Mouse (Mus musculus): Measurements from ENCODE around the gene Fmo5. TPM values are rescaled to one million over a fixed set of nuclear protein-coding genes. Genes with fewer than 3 reads are reported as not detected.

Gene Fmo5
- polyA plus RNA-seq, 1 experiment from 2014 or later: 67.6 TPM

- 1% methylated on average over 33 of the region's 33 CpGs for WGBS (ENCODE audit: insufficient replicate concordance)
- Histone ChIP-seq H3K4me1 (ENCODE audit: insufficient read depth) (peaks cover 14% of the 10 kb centered on the region), H3K27ac (ENCODE audit: low read depth) (no peak overlapping the region), H3K4me3 (ENCODE audit: low read depth, low read length) (peak overlapping the region; percentile 51), H3K27me3 (ENCODE audit: insufficient read depth, low read length) (no peaks in the 10 kb centered on the region; the same call in 1 of the 2 replicates), H3K9ac (replicated peaks) (peak overlapping the region; percentile 45), H3K4me2 (ENCODE audit: low read depth, low read length) (peak overlapping the region; percentile 88), H3K9me3 (ENCODE audit: low read length) (no peaks in the 10 kb centered on the region), H3K36me3 (replicated peaks; ENCODE audit: insufficient read depth, low read length) (no peaks in the 10 kb centered on the region)
- ATAC-seq (peak; percentile 69), DNase-seq (peak; percentile 73)
- TF ChIP-seq CTCF (IDR thresholded peaks at IDR 0.05; ENCODE audit: low read depth) (peak; percentile 72), EP300 (IDR thresholded peaks at IDR 0.05; ENCODE audit: low read depth) (no peak)
Measured at GRCm38 (mm10) chr3:97681321-97682158, 52.9 kb downstream of the Fmo5 start.

GRCm38 (mm10) chr3:97682159-97682502, 53.5 kb downstream of the Fmo5 start:
- Histone ChIP-seq H3K4me2 (ENCODE audit: low read depth, low read length) (peak overlapping the region; percentile 88), H3K9me3 (ENCODE audit: low read length) (no peaks in the 10 kb centered on the region), H3K4me1 (ENCODE audit: insufficient read depth) (peaks cover 14% of the 10 kb centered on the region), H3K36me3 (replicated peaks; ENCODE audit: insufficient read depth, low read length) (no peaks in the 10 kb centered on the region), H3K4me3 (ENCODE audit: low read depth, low read length) (peak overlapping the region; percentile 51), H3K27ac (ENCODE audit: low read depth) (no peak overlapping the region), H3K9ac (replicated peaks) (peak overlapping the region; percentile 45; the same call in 1 of the 2 replicates), H3K27me3 (ENCODE audit: insufficient read depth, low read length) (no peaks in the 10 kb centered on the region; the same call in 1 of the 2 replicates)
- DNase-seq: no peak
- no peak for ATAC-seq
- 4% methylated on average over 11 of the region's 11 CpGs for WGBS (ENCODE audit: insufficient replicate concordance)
- no peak for TF ChIP-seq EP300 (IDR thresholded peaks at IDR 0.05; ENCODE audit: low read depth)
- TF ChIP-seq CTCF (IDR thresholded peaks at IDR 0.05; ENCODE audit: low read depth): no peak

- H3K27me3 ChIP-seq (ENCODE audit: insufficient read depth, low read length): no peaks in the 10 kb centered on the region; the same call in 1 of the 2 replicates
- H3K4me3 ChIP-seq (ENCODE audit: low read depth, low read length): peak overlapping the region; percentile 51
- H3K4me2 ChIP-seq (ENCODE audit: low read depth, low read length): peak overlapping the region; percentile 88
- DNase-seq: no peak
- no peak overlapping the region; the same call in 1 of the 2 replicates for H3K9ac ChIP-seq (replicated peaks)
- no peaks in the 10 kb centered on the region for H3K36me3 ChIP-seq (replicated peaks; ENCODE audit: insufficient read depth, low read length)
- H3K27ac ChIP-seq (ENCODE audit: low read depth): no peak overlapping the region
- H3K4me1 ChIP-seq (ENCODE audit: insufficient read depth): peaks cover 14% of the 10 kb centered on the region
- ATAC-seq: no peak
- no peak for TF ChIP-seq EP300 (IDR thresholded peaks at IDR 0.05; ENCODE audit: low read depth)
- no peak for TF ChIP-seq CTCF (IDR thresholded peaks at IDR 0.05; ENCODE audit: low read depth)
- no peaks in the 10 kb centered on the region for H3K9me3 ChIP-seq (ENCODE audit: low read length)
- WGBS (ENCODE audit: insufficient replicate concordance): 24% methylated on average over 5 of the region's 5 CpGs
Measured at GRCm38 (mm10) chr3:97682576-97682975, 54.0 kb downstream of the Fmo5 start.

- ATAC-seq (no peak), DNase-seq (no peak)
- Histone ChIP-seq H3K9ac (replicated peaks) (no peak overlapping the region), H3K4me3 (ENCODE audit: low read depth, low read length) (no peak overlapping the region), H3K27me3 (ENCODE audit: insufficient read depth, low read length) (no peaks in the 10 kb centered on the region; the same call in 1 of the 2 replicates), H3K9me3 (ENCODE audit: low read length) (no peaks in the 10 kb centered on the region), H3K4me1 (ENCODE audit: insufficient read depth) (peaks cover 14% of the 10 kb centered on the region), H3K27ac (ENCODE audit: low read depth) (no peak overlapping the region), H3K4me2 (ENCODE audit: low read depth, low read length) (no peak overlapping the region), H3K36me3 (replicated peaks; ENCODE audit: insufficient read depth, low read length) (no peaks in the 10 kb centered on the region)
- 24% methylated on average over 16 of the region's 16 CpGs for WGBS (ENCODE audit: insufficient replicate concordance)
- TF ChIP-seq EP300 (IDR thresholded peaks at IDR 0.05; ENCODE audit: low read depth): no peak
- TF ChIP-seq CTCF (IDR thresholded peaks at IDR 0.05; ENCODE audit: low read depth): no peak
Measured at GRCm38 (mm10) chr3:97683560-97684195, 55.1 kb downstream of the Fmo5 start.

- DNase-seq (no peak), ATAC-seq (no peak)
- Histone ChIP-seq H3K27ac (ENCODE audit: low read depth) (no peak overlapping the region), H3K4me1 (ENCODE audit: insufficient read depth) (peaks cover 9% of the 10 kb centered on the region), H3K9ac (replicated peaks) (no peak overlapping the region), H3K4me3 (ENCODE audit: low read depth, low read length) (no peak overlapping the region), H3K36me3 (replicated peaks; ENCODE audit: insufficient read depth, low read length) (0 out of 2 replicates have a peak, but pooled peaks cover 2% of the 10 kb centered on the region), H3K9me3 (ENCODE audit: low read length) (no peaks in the 10 kb centered on the region), H3K27me3 (ENCODE audit: insufficient read depth, low read length) (no peaks in the 10 kb centered on the region; the same call in 1 of the 2 replicates), H3K4me2 (ENCODE audit: low read depth, low read length) (no peak overlapping the region)
- WGBS (ENCODE audit: insufficient replicate concordance): 74% methylated on average over 4 of the region's 4 CpGs
- no peak for TF ChIP-seq EP300 (IDR thresholded peaks at IDR 0.05; ENCODE audit: low read depth)
- no peak for TF ChIP-seq CTCF (IDR thresholded peaks at IDR 0.05; ENCODE audit: low read depth)
Measured at GRCm38 (mm10) chr3:97686372-97687117, 57.9 kb downstream of the Fmo5 start.

- ATAC-seq: no peak
- no peak for DNase-seq
- Histone ChIP-seq H3K4me3 (ENCODE audit: low read depth, low read length) (no peak overlapping the region), H3K4me2 (ENCODE audit: low read depth, low read length) (no peak overlapping the region), H3K4me1 (ENCODE audit: insufficient read depth) (no peaks in the 10 kb centered on the region), H3K27me3 (ENCODE audit: insufficient read depth, low read length) (no peaks in the 10 kb centered on the region), H3K27ac (ENCODE audit: low read depth) (no peak overlapping the region), H3K9ac (replicated peaks) (no peak overlapping the region), H3K36me3 (replicated peaks; ENCODE audit: insufficient read depth, low read length) (0 out of 2 replicates have a peak, but pooled peaks cover 2% of the 10 kb centered on the region), H3K9me3 (ENCODE audit: low read length) (no peaks in the 10 kb centered on the region)
- no peak for TF ChIP-seq EP300 (IDR thresholded peaks at IDR 0.05; ENCODE audit: low read depth)
- no peak for TF ChIP-seq CTCF (IDR thresholded peaks at IDR 0.05; ENCODE audit: low read depth)
- WGBS (ENCODE audit: insufficient replicate concordance): 45% methylated on average over 2 of the region's 2 CpGs
Measured at GRCm38 (mm10) chr3:97689289-97689688, 60.7 kb downstream of the Fmo5 start.

Measured in liver, postnatal 0 days (tissue).